Mouse (Mus musculus): ENCODE results near the gene Lrmda. TPM values are rescaled to one million over a fixed set of nuclear protein-coding genes. Genes with fewer than 3 reads are reported as not detected.

Lrmda gene
- polyA plus RNA-seq, 1 experiment = 0.51 TPM

- no peaks in the 10 kb centered on the region for H3K4me1 ChIP-seq (replicated peaks; ENCODE audit: control insufficient read depth, insufficient read depth, low read length)
- H3K27me3 ChIP-seq (ENCODE audit: control insufficient read depth, insufficient read depth, low read length) = no peaks in the 10 kb centered on the region
- TF ChIP-seq POLR2A (IDR thresholded peaks at IDR 0.05; ENCODE audit: control insufficient read depth, extremely low read depth, insufficient read depth, low read length, poor library complexity) (no peak), CTCF (IDR thresholded peaks at IDR 0.05; ENCODE audit: borderline replicate concordance, control insufficient read depth, extremely low read depth, insufficient read depth, low read length, poor library complexity) (no peak)
- no peaks in the 10 kb centered on the region for H3K36me3 ChIP-seq (ENCODE audit: control insufficient read depth, insufficient read depth, low read length)
- DNase-seq = no peak
- no peak overlapping the region for H3K4me3 ChIP-seq (ENCODE audit: control insufficient read depth, insufficient read depth, low read length)
- no peak overlapping the region for H3K27ac ChIP-seq (ENCODE audit: control insufficient read depth, insufficient read depth, low read length)
- WGBS = 92% methylated on average over 2 of the region's 2 CpGs
Observed at GRCm38 (mm10) chr14:22700690-22701089, 681.2 kb downstream of the Lrmda start.

- H3K4me3 ChIP-seq (ENCODE audit: control insufficient read depth, insufficient read depth, low read length) = no peak overlapping the region
- no peak for DNase-seq
- no peaks in the 10 kb centered on the region for H3K4me1 ChIP-seq (replicated peaks; ENCODE audit: control insufficient read depth, insufficient read depth, low read length)
- no peaks in the 10 kb centered on the region for H3K27me3 ChIP-seq (ENCODE audit: control insufficient read depth, insufficient read depth, low read length)
- 88% methylated on average over 9 of the region's 9 CpGs for WGBS
- H3K36me3 ChIP-seq (ENCODE audit: control insufficient read depth, insufficient read depth, low read length) = no peaks in the 10 kb centered on the region
- no peak for TF ChIP-seq POLR2A (IDR thresholded peaks at IDR 0.05; ENCODE audit: control insufficient read depth, extremely low read depth, insufficient read depth, low read length, poor library complexity)
- TF ChIP-seq CTCF (IDR thresholded peaks at IDR 0.05; ENCODE audit: borderline replicate concordance, control insufficient read depth, extremely low read depth, insufficient read depth, low read length, poor library complexity) = no peak
- H3K27ac ChIP-seq (ENCODE audit: control insufficient read depth, insufficient read depth, low read length) = no peak overlapping the region
Observed at GRCm38 (mm10) chr14:22707958-22708701, 688.6 kb downstream of the Lrmda start.

- H3K36me3 ChIP-seq (ENCODE audit: control insufficient read depth, insufficient read depth, low read length) = no peaks in the 10 kb centered on the region
- DNase-seq = no peak
- 88% methylated on average over 6 of the region's 6 CpGs for WGBS
- TF ChIP-seq POLR2A (IDR thresholded peaks at IDR 0.05; ENCODE audit: control insufficient read depth, extremely low read depth, insufficient read depth, low read length, poor library complexity) (no peak), CTCF (IDR thresholded peaks at IDR 0.05; ENCODE audit: borderline replicate concordance, control insufficient read depth, extremely low read depth, insufficient read depth, low read length, poor library complexity) (no peak)
- no peaks in the 10 kb centered on the region for H3K27me3 ChIP-seq (ENCODE audit: control insufficient read depth, insufficient read depth, low read length)
- no peak overlapping the region for H3K27ac ChIP-seq (ENCODE audit: control insufficient read depth, insufficient read depth, low read length)
- no peaks in the 10 kb centered on the region for H3K4me1 ChIP-seq (replicated peaks; ENCODE audit: control insufficient read depth, insufficient read depth, low read length)
- H3K4me3 ChIP-seq (ENCODE audit: control insufficient read depth, insufficient read depth, low read length) = no peak overlapping the region
Observed at GRCm38 (mm10) chr14:22710071-22710661, 690.7 kb downstream of the Lrmda start.

- TF ChIP-seq POLR2A (IDR thresholded peaks at IDR 0.05; ENCODE audit: control insufficient read depth, extremely low read depth, insufficient read depth, low read length, poor library complexity) = no peak
- no peak for TF ChIP-seq CTCF (IDR thresholded peaks at IDR 0.05; ENCODE audit: borderline replicate concordance, control insufficient read depth, extremely low read depth, insufficient read depth, low read length, poor library complexity)
- H3K4me1 ChIP-seq (replicated peaks; ENCODE audit: control insufficient read depth, insufficient read depth, low read length) = no peaks in the 10 kb centered on the region
- no peak overlapping the region for H3K4me3 ChIP-seq (ENCODE audit: control insufficient read depth, insufficient read depth, low read length)
- no peaks in the 10 kb centered on the region for H3K36me3 ChIP-seq (ENCODE audit: control insufficient read depth, insufficient read depth, low read length)
- H3K27ac ChIP-seq (ENCODE audit: control insufficient read depth, insufficient read depth, low read length) = no peak overlapping the region
- H3K27me3 ChIP-seq (ENCODE audit: control insufficient read depth, insufficient read depth, low read length) = no peaks in the 10 kb centered on the region
- DNase-seq = no peak
Observed at GRCm38 (mm10) chr14:22712388-22712787, 692.9 kb downstream of the Lrmda start.

- no peak for TF ChIP-seq POLR2A (IDR thresholded peaks at IDR 0.05; ENCODE audit: control insufficient read depth, extremely low read depth, insufficient read depth, low read length, poor library complexity)
- no peak for TF ChIP-seq CTCF (IDR thresholded peaks at IDR 0.05; ENCODE audit: borderline replicate concordance, control insufficient read depth, extremely low read depth, insufficient read depth, low read length, poor library complexity)
- Histone ChIP-seq H3K4me1 (replicated peaks; ENCODE audit: control insufficient read depth, insufficient read depth, low read length) (no peaks in the 10 kb centered on the region), H3K27ac (ENCODE audit: control insufficient read depth, insufficient read depth, low read length) (no peak overlapping the region), H3K27me3 (ENCODE audit: control insufficient read depth, insufficient read depth, low read length) (no peaks in the 10 kb centered on the region), H3K4me3 (ENCODE audit: control insufficient read depth, insufficient read depth, low read length) (no peak overlapping the region), H3K36me3 (ENCODE audit: control insufficient read depth, insufficient read depth, low read length) (no peaks in the 10 kb centered on the region)
- DNase-seq = no peak
- WGBS = 67% methylated on average over 6 of the region's 6 CpGs
Observed at GRCm38 (mm10) chr14:22715581-22716378, 696.3 kb downstream of the Lrmda start.

- H3K4me1 ChIP-seq (replicated peaks; ENCODE audit: control insufficient read depth, insufficient read depth, low read length) = no peaks in the 10 kb centered on the region
- DNase-seq = no peak
- no peak overlapping the region for H3K4me3 ChIP-seq (ENCODE audit: control insufficient read depth, insufficient read depth, low read length)
- H3K27ac ChIP-seq (ENCODE audit: control insufficient read depth, insufficient read depth, low read length) = no peak overlapping the region
- H3K27me3 ChIP-seq (ENCODE audit: control insufficient read depth, insufficient read depth, low read length) = no peaks in the 10 kb centered on the region
- WGBS = 93% methylated on average over 1 of the region's 1 CpGs
- H3K36me3 ChIP-seq (ENCODE audit: control insufficient read depth, insufficient read depth, low read length) = no peaks in the 10 kb centered on the region
- TF ChIP-seq POLR2A (IDR thresholded peaks at IDR 0.05; ENCODE audit: control insufficient read depth, extremely low read depth, insufficient read depth, low read length, poor library complexity) = no peak
- no peak for TF ChIP-seq CTCF (IDR thresholded peaks at IDR 0.05; ENCODE audit: borderline replicate concordance, control insufficient read depth, extremely low read depth, insufficient read depth, low read length, poor library complexity)
Observed at GRCm38 (mm10) chr14:22719968-22720367, 700.5 kb downstream of the Lrmda start.
